Mouse (Mus musculus) brain, embryonic 18.5 days (tissue): ENCODE measurements around the gene Bbs1.
"Not testable (repeated sequence)": the region's sequence is repeated elsewhere in the genome, so short reads cannot be mapped to it uniquely, and the experiment has no call there.

Source experiments
- DNase-seq: peaks from one replicate; pipeline ENCODE4 v3.0.0-alpha.2; 2012; ENCODE audit warnings: low read depth, low spot score

The Bbs1 gene

DNA sequence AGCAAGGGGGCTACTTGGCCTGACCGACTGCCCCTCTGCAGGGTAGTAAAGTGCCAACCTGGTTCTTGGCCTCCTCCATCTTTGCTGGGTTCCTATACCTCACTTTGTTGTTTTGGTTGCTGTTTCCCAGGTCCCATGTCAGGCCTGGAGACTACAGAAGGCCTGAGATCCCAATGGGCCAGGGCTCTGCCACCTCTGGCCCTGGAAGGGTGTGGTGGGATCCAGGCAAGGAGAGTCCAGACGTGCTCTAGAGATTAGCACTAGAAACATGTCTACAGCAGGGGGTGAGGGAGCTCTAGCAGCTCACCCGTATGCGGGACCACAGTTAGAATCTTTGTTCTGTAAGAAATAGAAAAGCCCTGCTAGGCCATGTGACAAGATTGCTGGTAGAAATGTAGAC, 22.5 kb downstream of the Bbs1 start:
- no peak for DNase-seq

DNA sequence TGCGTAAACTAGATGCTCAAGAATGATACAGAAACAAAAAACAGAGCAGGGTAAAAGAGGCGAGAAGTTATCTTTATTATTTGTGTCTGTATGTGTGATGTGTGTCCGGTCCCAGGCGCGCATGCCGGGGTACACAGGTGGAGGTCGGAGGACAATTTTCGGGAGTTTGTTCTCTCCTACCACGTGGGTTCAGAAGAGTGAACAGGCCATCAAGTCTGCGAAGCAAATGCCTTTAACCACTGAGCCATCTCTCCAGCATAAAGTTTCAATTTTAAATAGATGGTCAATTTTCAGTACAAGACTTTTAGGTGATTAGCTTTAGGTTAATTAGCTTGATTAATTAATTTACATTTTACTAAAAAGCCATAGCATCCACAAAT, 27.1 kb downstream of the Bbs1 start:
- no peak for DNase-seq

DNA sequence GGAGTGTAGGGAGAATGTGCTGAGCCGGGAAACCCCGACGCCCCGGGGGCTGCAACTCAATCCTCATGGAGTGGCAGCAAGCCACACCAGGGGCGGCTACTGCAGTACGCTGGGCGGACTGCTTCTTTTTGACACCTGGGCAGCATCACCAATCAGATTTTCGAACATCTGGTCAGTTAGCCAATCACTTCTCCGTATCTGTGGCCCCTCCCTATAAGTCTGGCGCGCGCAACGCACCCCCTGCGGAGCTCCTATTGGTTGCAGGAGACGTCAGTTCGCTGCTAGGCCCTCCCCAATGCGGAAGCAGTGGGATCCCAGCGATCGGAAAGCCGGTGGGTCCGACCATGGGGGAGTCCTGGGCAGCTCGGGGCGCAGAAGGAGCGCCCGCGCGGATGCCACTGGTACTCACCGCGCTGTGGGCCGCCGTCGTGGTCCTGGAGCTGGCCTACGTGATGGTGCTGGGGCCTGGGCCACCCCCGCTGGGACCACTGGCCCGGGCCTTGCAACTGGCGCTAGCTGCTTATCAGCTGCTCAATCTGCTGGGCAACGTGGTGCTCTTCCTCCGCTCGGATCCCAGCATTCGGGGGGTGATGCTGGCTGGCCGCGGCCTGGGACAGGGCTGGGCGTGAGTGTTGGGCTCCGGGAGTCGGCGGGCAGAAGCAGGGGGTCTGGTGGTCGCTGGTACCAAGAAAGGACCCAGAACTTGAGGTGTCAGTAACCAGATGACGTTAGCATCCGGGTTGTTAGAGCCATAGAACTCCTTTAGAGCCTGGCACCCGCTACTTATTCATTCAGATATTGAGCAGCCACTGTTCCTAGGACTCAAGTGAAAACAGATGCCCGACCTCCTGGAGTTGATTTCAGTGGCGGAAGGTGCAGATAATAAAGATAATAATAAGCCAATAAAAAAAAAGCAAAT, 27.8 kb downstream of the Bbs1 start, which contains the start of gene Zdhhc24:
TSS of gene Zdhhc24 (plus strand) at position 264 of the 919 bp plus-strand sequence.
- DNase-seq, result peak; percentile 90

DNA sequence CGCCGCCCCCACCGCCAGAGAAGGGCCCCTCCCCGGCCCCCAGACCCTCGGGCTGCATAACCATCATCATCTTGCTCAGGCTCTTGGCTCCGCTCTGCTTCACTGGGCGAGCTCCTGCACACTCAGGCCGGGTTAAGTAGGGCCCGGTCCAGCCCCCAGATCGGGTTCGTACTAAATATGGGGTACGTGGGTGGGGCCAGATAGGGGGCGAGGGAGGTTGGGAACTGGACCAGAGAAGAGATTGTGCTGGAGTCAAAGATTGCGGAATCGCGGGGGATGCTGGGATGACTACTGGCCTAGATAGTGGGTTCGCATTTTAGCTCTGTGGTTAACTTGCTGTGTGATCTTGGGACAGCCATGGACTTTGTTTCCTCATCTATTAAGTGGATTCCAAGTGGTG, 28.6 kb downstream of the Bbs1 start, which contains the start of gene Actn3:
TSS of gene Actn3 (minus strand) at position 125 of the 400 bp plus-strand sequence.
- DNase-seq, result no peak

DNA sequence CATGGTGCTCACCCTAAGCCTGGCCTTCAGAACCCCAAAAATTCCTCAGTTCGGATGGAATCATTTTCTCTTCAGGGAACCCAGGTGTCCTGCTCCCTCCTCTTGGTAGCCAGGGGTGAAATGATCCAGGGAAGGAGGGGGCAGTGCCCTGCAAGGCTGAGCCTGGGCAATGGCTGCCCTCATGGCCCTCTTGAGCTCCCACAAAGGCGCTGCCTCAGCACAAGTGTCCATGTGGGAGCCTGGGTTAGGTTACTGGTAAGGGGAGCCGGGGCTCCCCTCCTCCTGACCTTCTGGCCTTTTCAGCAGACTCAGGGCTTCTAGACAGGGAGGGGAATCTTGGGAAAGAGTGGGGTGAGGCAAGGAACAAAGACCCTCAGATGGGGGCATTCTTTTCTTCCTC, 29.7 kb downstream of the Bbs1 start:
- no peak for DNase-seq

DNA sequence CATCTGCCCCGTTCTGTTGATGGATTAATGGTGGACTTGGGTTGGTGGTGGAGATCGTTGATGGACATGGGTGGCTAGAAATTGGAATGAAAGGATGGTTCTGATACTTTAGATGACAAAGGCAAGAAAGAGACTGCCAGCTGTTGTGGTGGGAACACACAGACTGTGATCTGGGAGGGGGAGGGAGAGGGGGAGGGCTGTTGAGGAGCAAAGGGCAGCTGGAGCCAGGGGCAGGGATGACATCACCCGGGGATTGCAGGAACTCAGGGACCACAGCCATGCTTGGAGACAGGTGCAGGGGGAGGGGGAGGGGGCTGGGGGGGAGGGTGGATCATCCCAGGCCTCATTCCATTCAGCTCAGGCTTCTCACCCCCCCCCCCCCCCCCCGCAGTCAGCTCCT, 30.2 kb downstream of the Bbs1 start:
- DNase-seq, result no peak

DNA sequence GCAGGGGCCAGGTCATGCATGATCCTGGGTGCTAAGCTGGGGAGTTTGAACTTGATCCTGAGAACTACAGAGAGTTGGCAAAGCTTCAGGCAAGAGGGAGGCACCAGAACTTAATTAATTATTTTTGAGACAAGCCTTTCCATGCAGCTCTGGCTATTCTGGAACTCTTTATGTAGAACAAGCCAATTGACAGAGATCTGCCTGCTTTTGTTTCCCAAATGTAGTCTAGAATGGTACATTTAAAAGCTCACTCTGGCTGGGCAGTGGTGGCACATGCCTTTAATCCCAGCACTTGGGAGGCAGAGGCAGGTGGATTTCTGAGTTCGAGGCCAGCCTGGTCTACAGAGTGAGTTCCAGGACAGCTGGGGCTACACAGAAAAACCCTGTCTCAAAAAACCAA, 31.8 kb downstream of the Bbs1 start:
- not testable (repeated sequence) for DNase-seq

DNA sequence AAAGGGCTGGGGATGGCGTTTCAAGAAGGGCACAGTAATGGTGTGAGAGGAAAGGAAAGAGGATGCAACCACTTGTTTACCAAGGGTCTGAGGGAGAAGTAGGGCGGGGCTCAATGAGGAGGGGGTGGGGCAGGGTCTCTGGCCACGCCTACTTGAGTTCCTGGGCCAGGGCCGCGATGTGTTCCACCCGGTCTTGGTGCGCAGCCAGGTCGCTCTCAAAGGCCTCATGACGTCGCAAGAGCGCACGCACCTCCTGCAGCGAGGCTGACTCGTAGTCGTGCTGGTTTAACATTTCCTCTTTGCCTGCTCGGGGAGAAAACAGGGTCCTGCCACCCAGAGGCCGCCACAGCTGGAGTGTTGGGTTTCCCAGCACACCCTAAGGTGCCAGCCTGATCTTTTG, 41.3 kb downstream of the Bbs1 start:
- no peak for DNase-seq

DNA sequence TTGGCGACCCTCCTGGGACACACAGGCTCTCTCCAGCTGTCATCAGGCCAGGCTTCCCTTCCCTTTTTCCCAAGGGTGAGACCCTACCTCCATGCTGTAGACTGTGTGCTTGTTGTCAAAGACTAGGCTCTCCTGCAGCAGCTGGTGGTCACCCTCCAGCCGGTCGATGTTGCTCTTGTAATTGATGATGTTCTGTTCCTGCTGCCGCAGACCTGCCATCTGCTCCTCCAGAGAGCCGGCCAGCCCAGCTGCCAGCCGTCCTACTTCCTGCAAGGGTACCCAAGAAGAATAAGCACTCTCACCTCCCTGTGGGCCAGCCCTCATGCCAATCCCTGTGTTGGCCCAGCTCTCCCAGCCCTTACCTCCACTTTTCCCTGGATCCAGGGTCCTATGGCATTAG, 43.4 kb downstream of the Bbs1 start:
- DNase-seq, result no peak

DNA sequence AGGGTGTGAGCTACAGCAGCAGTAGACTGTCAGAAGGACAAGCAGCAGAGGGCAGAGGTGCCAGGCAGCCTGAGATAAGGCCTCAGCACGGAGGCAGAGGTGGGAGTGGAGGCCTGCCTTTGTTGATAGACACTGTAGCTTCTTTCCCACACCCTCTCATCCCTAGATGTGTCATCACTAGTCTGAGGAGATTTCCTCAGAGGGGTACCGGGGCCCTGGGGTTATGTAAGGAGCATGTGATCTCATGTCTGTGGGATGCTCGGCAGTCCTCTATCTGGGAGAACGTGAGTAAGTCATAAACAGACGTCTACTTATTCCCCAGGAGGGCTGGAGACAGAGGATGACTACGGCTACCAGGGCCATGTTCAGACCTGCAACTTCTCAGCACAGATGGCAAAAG, 47.3 kb downstream of the Bbs1 start:
- no peak for DNase-seq

DNA sequence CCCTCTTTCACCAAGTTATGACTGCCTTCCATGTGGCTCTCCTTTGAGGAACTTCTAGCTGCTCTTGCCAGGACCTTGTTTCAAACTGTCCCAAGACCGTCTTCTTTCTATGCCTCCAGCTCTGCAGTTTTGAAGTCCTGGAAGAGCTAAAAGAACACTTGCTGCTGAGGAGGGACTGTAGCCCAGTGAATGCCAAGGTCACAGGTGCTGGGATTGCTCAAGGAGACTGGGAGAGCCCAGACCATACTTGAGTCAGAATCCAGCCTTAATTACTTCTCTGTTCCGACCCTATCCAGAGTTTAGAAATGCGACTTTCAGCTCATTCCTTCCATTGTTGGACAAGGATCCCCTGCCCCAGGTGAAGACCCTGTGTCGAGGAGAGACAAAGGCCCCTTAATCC, 50.5 kb downstream of the Bbs1 start:
- no peak for DNase-seq

DNA sequence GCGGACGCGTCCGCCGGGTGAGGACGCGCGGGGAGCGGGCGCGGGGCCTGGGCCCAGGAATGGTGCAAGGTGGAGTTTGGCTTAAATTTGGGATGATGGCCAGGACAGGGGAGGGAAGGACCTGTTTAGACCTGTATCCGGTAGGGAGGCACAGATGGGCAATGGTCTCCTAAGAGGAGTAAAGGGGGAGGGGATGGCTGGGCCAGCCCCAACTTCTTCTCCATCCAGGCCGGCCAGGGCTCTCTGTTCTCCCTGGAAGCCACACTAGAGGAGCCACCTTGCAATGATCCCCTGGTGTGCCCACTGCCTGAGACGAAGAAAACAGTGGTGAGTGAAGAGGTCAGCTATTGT, 51.0 kb downstream of the Bbs1 start:
- DNase-seq, result no peak

DNA sequence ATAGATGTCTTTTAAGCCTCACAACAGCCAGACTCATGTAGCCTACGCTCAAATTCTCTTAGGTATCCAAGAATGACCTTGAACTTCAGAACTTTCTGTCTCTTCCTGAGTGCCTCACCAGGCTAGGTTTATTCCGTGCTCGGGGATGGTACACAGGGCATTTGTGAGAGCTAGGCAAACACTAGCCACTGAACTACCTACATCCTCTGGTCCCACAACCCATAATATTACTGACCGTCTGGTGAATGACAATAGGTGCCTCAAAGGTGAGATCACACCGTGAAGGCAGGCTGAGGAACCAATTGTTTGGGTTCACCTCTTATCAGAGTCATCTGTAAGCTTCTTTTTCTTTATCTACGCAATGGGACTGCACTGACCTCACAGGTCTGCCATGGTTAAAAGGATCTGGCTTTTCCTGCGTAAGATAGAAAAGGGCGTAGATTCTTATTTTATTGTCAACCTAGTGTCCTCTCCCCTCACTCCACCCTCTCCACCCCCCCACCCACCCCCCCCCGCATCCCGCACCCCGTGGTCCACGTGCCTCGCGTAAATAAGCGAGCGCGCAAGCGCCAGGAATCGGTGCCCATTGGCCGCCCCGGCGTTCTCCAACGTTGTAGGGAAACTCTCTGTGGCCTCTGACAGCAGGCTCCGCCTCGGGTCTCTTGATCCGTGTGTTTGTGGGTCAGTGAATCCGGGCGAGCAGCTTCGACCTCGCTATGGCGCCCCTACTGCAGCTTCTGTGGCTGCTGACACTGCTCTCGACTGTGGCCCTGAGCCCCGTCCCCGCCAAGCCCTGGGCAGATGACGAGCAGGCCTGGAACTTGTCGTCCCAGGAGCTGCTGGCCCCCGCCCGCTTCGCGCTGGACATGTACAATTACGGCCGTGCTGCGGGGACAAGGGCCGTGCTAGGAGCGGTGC, 51.6 kb downstream of the Bbs1 start, which contains the start of gene Ctsf:
TSS of gene Ctsf (plus strand) at position 579 of the 918 bp plus-strand sequence.
- peak; percentile 60 for DNase-seq

DNA sequence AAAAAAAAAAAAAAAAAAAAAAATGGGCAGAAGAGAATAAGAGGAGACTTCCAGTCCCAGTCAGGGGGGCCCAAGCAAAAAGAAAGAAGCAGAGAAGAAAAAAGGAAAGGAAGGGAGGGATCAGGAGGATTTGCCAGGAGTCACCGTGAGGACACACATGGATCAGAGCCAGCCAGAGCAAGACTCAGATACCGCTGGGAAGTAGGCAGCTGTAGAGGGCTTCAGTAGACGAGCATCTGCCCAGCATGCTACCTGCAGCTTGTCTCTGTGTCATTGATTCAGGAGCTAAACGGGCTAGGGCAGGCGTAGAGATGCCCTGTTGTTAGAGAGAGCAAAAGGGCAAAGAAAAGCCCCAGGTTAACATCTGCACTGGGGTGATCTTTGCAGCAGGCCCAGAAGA, 56.1 kb downstream of the Bbs1 start:
- DNase-seq, result no peak

DNA sequence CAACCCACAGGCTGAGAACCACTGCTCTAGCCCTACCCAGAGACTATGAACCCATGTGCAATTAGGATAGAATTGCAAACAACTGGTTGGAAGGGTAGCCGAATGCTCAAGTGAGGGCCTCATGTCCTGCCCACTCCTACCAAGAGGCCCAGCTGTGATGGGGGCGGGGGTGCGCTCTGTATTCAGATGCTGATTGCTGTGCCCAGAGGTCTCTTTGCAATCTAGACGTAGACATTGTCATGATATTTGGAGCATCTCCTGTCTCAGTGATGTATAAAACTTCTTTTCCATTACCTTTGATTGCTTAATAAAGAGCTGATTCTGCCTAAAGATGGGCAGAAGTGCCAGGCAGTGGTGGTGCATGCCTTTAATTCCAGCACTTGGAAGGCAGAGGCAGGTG, 56.6 kb downstream of the Bbs1 start:
- DNase-seq, result no peak

DNA sequence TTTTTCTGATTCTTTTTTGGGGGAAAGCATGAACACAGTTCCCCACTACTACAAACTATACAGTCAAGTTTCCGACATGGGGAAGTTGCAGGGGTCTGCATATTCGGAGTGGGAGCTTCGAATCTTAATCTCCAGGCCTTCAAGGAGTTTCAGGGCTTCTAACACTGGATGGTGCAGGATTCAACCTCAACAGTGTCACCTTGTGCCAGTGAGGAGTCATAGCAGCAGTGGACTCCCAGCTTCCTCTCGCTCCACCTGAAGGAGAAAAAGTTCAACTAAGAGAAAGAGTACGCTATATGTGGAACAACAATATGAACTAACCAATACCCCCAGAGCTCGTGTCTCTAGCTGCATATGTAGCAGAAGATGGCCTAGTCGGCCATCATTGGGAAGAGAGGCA, 58.9 kb downstream of the Bbs1 start:
- DNase-seq, result no peak

DNA sequence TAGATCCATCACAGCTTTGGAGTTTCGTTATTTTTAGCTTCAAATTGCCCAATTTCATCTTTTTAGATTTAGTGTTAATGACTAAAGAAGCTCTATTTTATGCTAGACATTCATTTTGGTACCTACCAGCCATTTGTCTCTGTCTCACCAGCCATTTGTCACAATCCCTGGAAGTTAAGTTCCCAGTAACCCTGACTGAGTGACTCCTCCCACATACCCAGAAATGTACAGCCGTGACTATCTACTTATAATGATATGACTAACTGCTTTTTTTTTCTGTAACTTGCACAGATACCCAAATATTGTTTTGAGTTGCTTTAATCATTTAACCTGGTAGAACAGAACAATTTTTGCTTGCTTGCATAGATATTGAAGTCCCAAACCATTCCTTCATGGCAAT, 60.6 kb downstream of the Bbs1 start:
- no peak for DNase-seq

DNA sequence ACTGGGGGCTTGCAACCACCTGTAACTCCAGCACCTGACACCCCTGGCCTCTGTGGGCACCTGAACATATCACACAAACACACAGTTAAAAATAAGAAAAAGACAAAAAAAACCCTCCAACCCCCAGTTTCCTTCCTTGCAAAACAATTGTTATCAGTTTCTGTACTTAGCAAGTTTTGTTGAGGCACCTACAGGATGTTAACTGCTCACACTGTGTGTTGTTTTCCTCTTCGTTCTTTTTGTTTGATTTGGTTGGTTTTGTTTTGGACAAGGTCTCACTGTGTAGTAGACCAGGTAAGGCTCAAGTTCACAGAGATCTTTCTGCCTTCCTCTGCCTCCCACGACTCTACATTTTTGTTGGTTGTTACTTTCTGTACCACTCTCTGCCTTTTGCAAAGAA, 63.8 kb downstream of the Bbs1 start:
- DNase-seq, result no peak

DNA sequence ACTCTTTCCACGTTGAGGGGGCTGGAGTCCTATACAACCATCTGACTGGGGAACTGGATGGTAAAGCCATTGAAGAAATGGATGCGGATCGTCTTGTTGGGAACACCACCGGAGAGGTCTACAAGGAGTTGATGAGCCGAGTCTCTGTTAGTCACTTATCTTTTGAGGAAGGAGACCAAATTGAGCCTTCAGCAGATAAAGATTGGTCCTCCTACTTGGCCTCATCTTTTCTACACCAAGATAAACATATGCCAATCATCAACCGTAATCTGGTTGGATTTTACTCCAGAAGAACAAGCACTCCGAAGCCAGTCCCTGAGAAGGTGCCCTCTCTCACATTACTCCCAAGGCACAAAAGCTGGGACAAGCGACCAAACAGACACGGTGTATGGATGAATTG, 65.6 kb downstream of the Bbs1 start:
- DNase-seq, result no peak

DNA sequence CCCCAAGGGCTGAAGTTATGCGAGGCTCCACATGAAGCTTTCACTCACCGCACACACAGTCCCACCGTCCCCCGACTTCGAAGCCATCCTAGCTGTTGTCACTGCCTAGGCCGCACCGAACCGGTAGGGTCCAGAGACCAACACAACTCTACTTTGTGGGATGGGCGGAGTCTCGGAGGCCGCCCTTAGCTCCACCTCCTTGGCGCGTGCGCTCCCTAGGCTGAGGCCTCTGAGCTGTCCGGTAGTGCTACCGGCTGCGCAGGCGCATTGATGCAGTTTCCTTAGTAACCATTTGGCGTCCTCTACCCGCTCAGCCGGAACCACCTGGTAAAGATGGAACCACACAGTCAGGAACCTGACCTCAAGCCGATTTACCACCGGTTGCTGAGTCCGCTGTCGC, 67.3 kb downstream of the Bbs1 start, which contains the start of the genes Ccs and Ccdc87:
TSS of gene Ccs (minus strand) at position 184 of the 400 bp plus-strand sequence.
TSS of gene Ccdc87 (plus strand) at position 218 of the 400 bp plus-strand sequence.
- DNase-seq, result peak; percentile 76

DNA sequence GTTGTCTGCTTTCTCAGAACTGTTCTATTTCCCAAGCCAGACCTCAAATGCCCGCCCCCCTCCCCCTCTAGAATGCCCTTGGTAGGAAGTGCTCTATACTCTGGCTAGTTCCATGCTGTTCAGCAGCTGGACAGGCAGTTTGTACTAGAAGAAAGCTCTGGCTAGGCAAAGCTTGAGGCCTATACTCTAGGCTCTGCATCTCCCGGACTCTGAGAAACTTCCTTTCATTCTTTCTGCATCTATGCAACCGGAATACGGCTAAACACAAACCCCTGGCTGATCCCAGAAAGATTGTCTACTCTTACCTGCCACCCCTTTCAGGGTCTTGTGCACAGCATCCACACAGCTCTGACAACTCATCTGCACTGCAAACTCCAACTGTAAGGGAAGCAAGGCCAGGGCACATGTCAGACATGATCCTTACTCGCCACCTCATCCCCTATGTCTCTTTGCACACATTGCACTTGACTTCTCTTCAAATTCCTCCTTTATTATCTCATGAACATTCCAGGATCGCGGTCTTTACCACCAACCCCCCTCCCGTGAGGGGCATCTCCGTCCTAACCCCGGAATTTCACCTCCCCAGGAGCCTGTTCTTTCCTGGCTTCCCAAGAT, 67.8 kb downstream of the Bbs1 start:
- no peak for DNase-seq

DNA sequence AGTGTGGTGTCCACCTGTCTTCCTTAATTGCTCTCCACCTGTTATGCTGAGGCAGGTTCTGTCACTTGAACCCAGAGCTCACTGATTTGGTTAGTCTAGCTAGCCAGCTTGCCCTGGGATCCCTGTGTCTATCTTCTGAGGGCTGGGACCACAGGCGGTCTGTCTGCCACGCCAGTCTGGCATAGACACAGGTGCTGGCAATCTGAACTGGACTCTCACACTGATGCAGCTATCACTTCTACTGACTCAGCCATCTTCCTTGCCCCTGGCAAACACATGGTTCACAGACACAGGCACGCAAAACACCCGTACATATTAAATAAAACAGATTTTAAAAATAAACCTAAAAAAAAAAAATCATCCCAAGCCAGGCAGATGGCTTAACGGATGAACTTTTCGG, 69.4 kb downstream of the Bbs1 start:
- no peak for DNase-seq
